ENCODE assay signal across 8 mouse cellular contexts in the genomic region with DNA sequence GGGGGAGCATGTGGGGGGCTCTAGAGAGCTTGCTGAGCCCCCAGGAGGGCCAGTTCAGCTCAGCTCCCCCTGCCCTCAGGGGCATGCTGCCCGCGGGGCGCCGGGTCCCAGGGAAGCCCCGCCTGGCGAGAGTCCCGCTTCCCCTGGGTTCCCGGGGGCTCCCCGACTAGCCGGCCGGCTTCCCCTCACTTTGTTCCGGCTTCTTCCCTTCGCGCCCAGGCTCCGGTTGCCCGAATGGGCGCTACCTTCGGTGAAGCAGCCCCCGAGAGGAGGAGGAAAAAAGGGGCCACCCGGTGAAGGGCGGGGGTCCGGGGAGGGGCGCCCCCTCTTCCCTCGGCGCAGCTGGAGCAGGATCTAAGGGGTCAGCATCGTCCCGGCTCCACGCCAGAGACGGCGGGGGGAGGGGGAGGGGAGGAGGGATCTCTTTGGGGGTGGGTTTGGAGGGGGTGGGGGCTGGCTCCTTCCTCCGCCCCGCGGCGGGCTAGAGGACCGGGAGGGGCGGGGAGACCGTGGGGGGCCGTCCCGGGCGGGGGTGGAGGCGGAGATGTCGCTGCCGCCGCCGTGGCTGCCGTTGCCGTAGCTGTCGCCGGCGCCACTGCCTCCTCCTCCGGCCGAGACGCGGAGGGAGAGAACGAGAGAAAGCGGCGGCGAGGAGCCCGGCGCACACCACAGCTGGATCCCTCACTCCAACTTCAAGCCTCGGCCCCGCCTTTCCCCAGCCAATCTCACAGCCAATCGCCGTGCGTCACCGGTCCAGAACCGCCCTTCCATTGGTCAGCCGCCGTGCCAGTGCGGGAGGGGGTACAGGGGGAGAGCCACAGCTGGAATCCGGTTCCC. TPM values are rescaled to one million over a fixed set of nuclear protein-coding genes. Genes with fewer than 3 reads are reported as not detected.
DNase-seq lines count a peak whose midpoint lies in the region; ATAC-seq and TF ChIP-seq lines count a peak whose summit lies in the region.

Gene Cacna1g, minus strand, starts transcription at position 492 of the 837 bp plus-strand sequence.

- H3K27ac ChIP-seq in ES-E14 (ENCODE audit: insufficient read depth, low read depth, low read length, poor library complexity, severe bottlenecking), result no peak within 1 kb of the TSS
- H3K27ac ChIP-seq in forebrain, embryonic 14.5 days (ENCODE audit: low read depth, low read length), result peak within 1 kb of the TSS; percentile 68
- no peak within 1 kb of the TSS for H3K27ac ChIP-seq in heart, postnatal 0 days (ENCODE audit: low read depth)
- no peak within 1 kb of the TSS for H3K27ac ChIP-seq in liver, embryonic 14.5 days
- peak within 1 kb of the TSS; percentile 58 for H3K27ac ChIP-seq in neural tube, embryonic 11.5 days (ENCODE audit: low read depth, low read length)

- in situ Hi-C loops in ES-E14 (cut with MboI; ENCODE audit: low sequenced_read_pairs in 2 of 2, unreplicated experiment in 2 of 2), result no loop called here

- peak; percentile 63 for DNase-seq in ES-E14 (ENCODE audit: low read depth, low spot score)
- DNase-seq in cerebellum, adult 11-12 months, result peak; percentile 83
- peak; percentile 90 for DNase-seq in forebrain, embryonic 14.5 days (ENCODE audit: low spot score)
- peak; percentile 76 for DNase-seq in heart, postnatal 0 days (ENCODE audit: low spot score)
- peak; percentile 89 to 91 for DNase-seq in kidney, postnatal 36 days
- DNase-seq in liver, embryonic 14.5 days (ENCODE audit: low read depth in 3 of 3, low spot score in 3 of 3), result peak; percentile 30 to 44 (median 39)
- DNase-seq in neural tube, embryonic 11.5 days (ENCODE audit: low spot score), result peak; percentile 88
- DNase-seq in telencephalon, adult 2 months (ENCODE audit: low read depth, low spot score), result peak; percentile 80

- peak within 1 kb of the TSS; percentile 68; the same call in 1 of the 2 replicates for H3K9ac ChIP-seq in ES-E14 (ENCODE audit: insufficient read depth, low read depth, low read length, poor library complexity, severe bottlenecking)
- peak within 1 kb of the TSS; percentile 90 for H3K9ac ChIP-seq in forebrain, embryonic 14.5 days (ENCODE audit: low read length)
- H3K9ac ChIP-seq in heart, postnatal 0 days (replicated peaks; ENCODE audit: low read depth, low read length), result peak within 1 kb of the TSS; percentile 52
- H3K9ac ChIP-seq in liver, embryonic 14.5 days (replicated peaks), result no peak within 1 kb of the TSS
- peak within 1 kb of the TSS; percentile 79 for H3K9ac ChIP-seq in neural tube, embryonic 11.5 days (ENCODE audit: low read length)

- WGBS in forebrain, embryonic 14.5 days, result under 1% methylated on average over 44 of the region's 71 CpGs
- WGBS in heart, postnatal 0 days, result 1% methylated on average over 45 of the region's 71 CpGs
- WGBS in liver, embryonic 14.5 days (ENCODE audit: insufficient replicate concordance), result 2% methylated on average over 44 of the region's 71 CpGs
- under 1% methylated on average over 26 of the region's 71 CpGs for WGBS in neural tube, embryonic 11.5 days

- no peaks in the 10 kb centered on the region for H3K9me3 ChIP-seq in ES-E14 (ENCODE audit: control insufficient read depth, insufficient read depth, low read depth, low read length)
- no peaks in the 10 kb centered on the region for H3K9me3 ChIP-seq in forebrain, embryonic 14.5 days (replicated peaks; ENCODE audit: control insufficient read depth, low read length)
- no peaks in the 10 kb centered on the region for H3K9me3 ChIP-seq in heart, postnatal 0 days (replicated peaks; ENCODE audit: control insufficient read depth, low read length)
- H3K9me3 ChIP-seq in liver, embryonic 14.5 days (ENCODE audit: control insufficient read depth, low read length), result no peaks in the 10 kb centered on the region
- H3K9me3 ChIP-seq in neural tube, embryonic 11.5 days (ENCODE audit: control insufficient read depth, low read length), result no peaks in the 10 kb centered on the region

- H3K36me3 ChIP-seq in ES-E14 (ENCODE audit: control insufficient read depth, insufficient read depth, low read length, poor library complexity, severe bottlenecking), result no peaks in the 10 kb centered on the region
- no peaks in the 10 kb centered on the region for H3K36me3 ChIP-seq in forebrain, embryonic 14.5 days (ENCODE audit: control insufficient read depth, insufficient read depth, low read length)
- no peaks in the 10 kb centered on the region for H3K36me3 ChIP-seq in heart, postnatal 0 days (replicated peaks; ENCODE audit: control insufficient read depth, insufficient read depth, low read length)
- H3K36me3 ChIP-seq in liver, embryonic 14.5 days (replicated peaks; ENCODE audit: control insufficient read depth, insufficient read depth, low read depth), result no peaks in the 10 kb centered on the region
- no peaks in the 10 kb centered on the region for H3K36me3 ChIP-seq in neural tube, embryonic 11.5 days (ENCODE audit: control insufficient read depth, insufficient read depth, low read length)

- H3K4me2 ChIP-seq in forebrain, embryonic 14.5 days (ENCODE audit: low read length), result peak within 1 kb of the TSS; percentile 88
- H3K4me2 ChIP-seq in heart, postnatal 0 days (ENCODE audit: low read depth, low read length), result peak within 1 kb of the TSS; percentile 99
- H3K4me2 ChIP-seq in liver, embryonic 14.5 days (ENCODE audit: low read depth), result peak within 1 kb of the TSS; percentile 16
- H3K4me2 ChIP-seq in neural tube, embryonic 11.5 days (ENCODE audit: low read depth), result peak within 1 kb of the TSS; percentile 98

- no peak for TF ChIP-seq EP300 in heart, postnatal 0 days (IDR thresholded peaks at IDR 0.05; ENCODE audit: low read depth)
- no peak for TF ChIP-seq EP300 in liver, embryonic 14.5 days (IDR thresholded peaks at IDR 0.05; ENCODE audit: low read depth)

- peak; percentile 87 for ATAC-seq in forebrain, embryonic 14.5 days
- peak; percentile 87 for ATAC-seq in heart, postnatal 0 days (ENCODE audit: insufficient read depth, low read depth)
- peak; percentile 78 for ATAC-seq in liver, embryonic 14.5 days (ENCODE audit: insufficient read depth)
- ATAC-seq in neural tube, embryonic 11.5 days (ENCODE audit: insufficient read depth, low FRiP score, low TSS enrichment), result peak; percentile 87

- H3K27me3 ChIP-seq in forebrain, embryonic 14.5 days (replicated peaks; ENCODE audit: control insufficient read depth, insufficient read depth, low read length), result peaks cover 15% of the 10 kb centered on the region; the same call in 1 of the 2 replicates
- H3K27me3 ChIP-seq in heart, postnatal 0 days (ENCODE audit: control insufficient read depth, insufficient read depth, low read length), result peaks cover 42% of the 10 kb centered on the region
- H3K27me3 ChIP-seq in liver, embryonic 14.5 days (ENCODE audit: control insufficient read depth, insufficient read depth, low read length), result peaks cover 75% of the 10 kb centered on the region
- H3K27me3 ChIP-seq in neural tube, embryonic 11.5 days (ENCODE audit: control insufficient read depth, insufficient read depth, low read length), result peaks cover 36% of the 10 kb centered on the region

- no peak for TF ChIP-seq CTCF in heart, postnatal 0 days (IDR thresholded peaks at IDR 0.05; ENCODE audit: low read depth)
- TF ChIP-seq CTCF in liver, embryonic 14.5 days (IDR thresholded peaks at IDR 0.05; ENCODE audit: low read depth), result no peak

- H3K4me1 ChIP-seq in ES-E14 (ENCODE audit: control insufficient read depth in 2 of 2, insufficient read depth in 2 of 2, low read length in 2 of 2, poor library complexity in 1 of 2), result peaks cover 0 to 14% of the 10 kb centered on the region in 2 experiments; a peak in 3 of 4 replicates
- peaks cover 35% of the 10 kb centered on the region for H3K4me1 ChIP-seq in forebrain, embryonic 14.5 days (ENCODE audit: control insufficient read depth, insufficient read depth, low read length)
- peaks cover 13% of the 10 kb centered on the region for H3K4me1 ChIP-seq in heart, postnatal 0 days (ENCODE audit: control insufficient read depth, insufficient read depth)
- H3K4me1 ChIP-seq in liver, embryonic 14.5 days (replicated peaks; ENCODE audit: control insufficient read depth in 2 of 2, insufficient read depth in 2 of 2, low read length in 1 of 2), result no peaks in the 10 kb centered on the region
- H3K4me1 ChIP-seq in neural tube, embryonic 11.5 days (ENCODE audit: control insufficient read depth, insufficient read depth, low read length), result peaks cover 37% of the 10 kb centered on the region

- H3K4me3 ChIP-seq in ES-E14 (ENCODE audit: insufficient read depth in 1 of 2, low read depth in 1 of 2, low read length in 2 of 2, poor library complexity in 1 of 2, severe bottlenecking in 1 of 2), result peak within 1 kb of the TSS; percentile 64 to 88
- peak within 1 kb of the TSS; percentile 67 for H3K4me3 ChIP-seq in forebrain, embryonic 14.5 days (ENCODE audit: low read depth, low read length)
- peak within 1 kb of the TSS; percentile 63 for H3K4me3 ChIP-seq in heart, postnatal 0 days (ENCODE audit: low read depth, low read length)
- H3K4me3 ChIP-seq in liver, embryonic 14.5 days (ENCODE audit: insufficient read depth in 1 of 2, low read depth in 2 of 2, low read length in 2 of 2), result peak within 1 kb of the TSS in 1 of 2 experiments; percentile 41; a peak in 2 of 4 replicates
- H3K4me3 ChIP-seq in neural tube, embryonic 11.5 days (ENCODE audit: low read depth, low read length), result peak within 1 kb of the TSS; percentile 69

TF ChIP-seq in ES-E14, 5 proteins besides CTCF, POLR2A, EP300 and RAD21:
- TF ChIP-seq MAFK (IDR thresholded peaks at IDR 0.05; ENCODE audit: insufficient read depth, low read depth, low read length) (no peak), CHD2 (IDR thresholded peaks at IDR 0.05; ENCODE audit: low read depth, low read length) (no peak), HCFC1 (IDR thresholded peaks at IDR 0.05; ENCODE audit: borderline replicate concordance, insufficient read depth, low read length) (no peak), ZNF384 (IDR thresholded peaks at IDR 0.05; ENCODE audit: low read depth, low read length) (no peak), ZC3H11A (IDR thresholded peaks at IDR 0.05; ENCODE audit: borderline replicate concordance, low read depth, low read length) (no peak)

RNA-seq across cellular contexts. Expression of gene Cacna1g, which starts in this region (rescaled TPM):
- total RNA-seq in ES-E14 (2012; rRNA removed), result 1.6 and 2.2 TPM in 2 replicates
- polyA plus RNA-seq in forebrain, embryonic 14.5 days (2014; fragmentation: Nextera tagmentation; extraction: Ambion mirVana), result 7.0 and 7.1 TPM in 2 replicates
- total RNA-seq in heart, postnatal 0 days (2014; rRNA removed; ENCODE audit: low replicate concordance), result 29.6 and 46.2 TPM in 2 replicates
- 6.9 and 7.4 TPM in 2 replicates for polyA plus RNA-seq in heart, postnatal 0 days (2015; fragmentation: Nextera tagmentation; extraction: Ambion mirVana)
- polyA plus RNA-seq in liver, embryonic 14.5 days (2012; rRNA removed), result 6.1 and 7.3 TPM in 2 replicates
- polyA plus RNA-seq in liver, embryonic 14.5 days (2014; fragmentation: Nextera tagmentation; extraction: Ambion mirVana), result 0.89 and 3.1 TPM in 2 replicates
- polyA plus RNA-seq in neural tube, embryonic 11.5 days (2014; fragmentation: Nextera tagmentation; extraction: Ambion mirVana), result 9.0 and 10.0 TPM in 2 replicates

Comparison
In these comparisons a context has a peak if more than half of its experiments do, and no peak if none do; other contexts are left out.
1. DNase-seq: peak in every context shown above with its lines; median percentile 90 in forebrain, embryonic 14.5 days; 90 in kidney, postnatal 36 days; 88 in neural tube, embryonic 11.5 days; 83 in cerebellum, adult 11-12 months; 80 in telencephalon, adult 2 months; 76 in heart, postnatal 0 days; 63 in ES-E14; 39 in liver, embryonic 14.5 days.
2. H3K27ac ChIP-seq: peak in forebrain, embryonic 14.5 days (single experiment) and neural tube, embryonic 11.5 days (single experiment); none in ES-E14 (single experiment), heart, postnatal 0 days (single experiment) and liver, embryonic 14.5 days (single experiment).
3. H3K4me2 ChIP-seq: peak in every context shown above with its lines; median percentile 99 in heart, postnatal 0 days; 98 in neural tube, embryonic 11.5 days; 88 in forebrain, embryonic 14.5 days; 16 in liver, embryonic 14.5 days.
4. Peak in every context shown above with its lines, with median percentiles within 50 percentile points of each other: ATAC-seq.